Mouse (Mus musculus) neural tube, embryonic 11.5 days (tissue): ENCODE measurements around the gene Gm20696. TPM values are rescaled to one million over a fixed set of nuclear protein-coding genes. Genes with fewer than 3 reads are reported as not detected.

Experiments
- ATAC-seq: fragments of 200-750 bp; cut with Nextera tagmentation; 2 replicates; pipeline ENCODE4 v1.8.0; 2017; ENCODE audit warnings: moderate number of reproducible peaks, mild to moderate bottlenecking, moderate TSS enrichment, moderate library complexity; ENCODE audit not compliant: insufficient read depth, low FRiP score, low TSS enrichment
- DNase-seq: peaks from one replicate; pipeline ENCODE4 v3.0.0-alpha.2; 2015; ENCODE audit warnings: low spot score
- H3K27ac ChIP-seq: fragments of 300-500 bp; sonication (generic); 2 replicates; pipeline ENCODE4 v1.5.1; 2014; ENCODE audit warnings: low read depth, mild to moderate bottlenecking, low read length
- H3K27me3 ChIP-seq: fragments of 300-500 bp; sonication (generic); 2 replicates; pipeline ENCODE4 v1.6.1; 2014; ENCODE audit warnings: mild to moderate bottlenecking, low read length, mixed read lengths; ENCODE audit not compliant: control insufficient read depth, insufficient read depth
- H3K36me3 ChIP-seq: fragments of 300-500 bp; sonication (generic); 2 replicates; pipeline ENCODE4 v1.6.1; 2014; ENCODE audit warnings: mild to moderate bottlenecking, low read length, moderate library complexity, mixed read lengths; ENCODE audit not compliant: control insufficient read depth, insufficient read depth
- H3K4me1 ChIP-seq: fragments of 300-500 bp; sonication (generic); 2 replicates; pipeline ENCODE4 v1.6.1; 2014; ENCODE audit warnings: low read length, mixed read lengths; ENCODE audit not compliant: control insufficient read depth, insufficient read depth
- H3K4me2 ChIP-seq: fragments of 300-500 bp; sonication (generic); 2 replicates; pipeline ENCODE4 v1.6.1; 2014; ENCODE audit warnings: low read depth, mild to moderate bottlenecking, moderate library complexity
- H3K4me3 ChIP-seq: fragments of 300-500 bp; sonication (generic); 2 replicates; pipeline ENCODE4 v1.5.1; 2014; ENCODE audit warnings: low read depth, low read length
- H3K9ac ChIP-seq: fragments of 300-500 bp; sonication (generic); 2 replicates; pipeline ENCODE4 v1.6.1; 2014; ENCODE audit warnings: mild to moderate bottlenecking, low read length
- H3K9me3 ChIP-seq: fragments of 300-500 bp; sonication (generic); 2 replicates; pipeline ENCODE4 v1.6.1; 2016; ENCODE audit warnings: low read length; ENCODE audit not compliant: control insufficient read depth
- WGBS: fragments of 180-500 bp; shearing (Covaris S2); extraction: QIAGEN DNeasy Blood & Tissue Kit; methylation state at CpG from one replicate; pipeline ENCODE4 v1.1.7; 2014; 5-methylcytosine and 5-hydroxymethylcytosine counted together
- polyA plus RNA-seq: library from polyadenylated mRNA; unstranded; fragments of >200 nt; fragmentation: Nextera tagmentation; extraction: Ambion mirVana; gene quantifications from 2 replicates; pipeline ENCODE4 v1.2.1, GENCODE M21; 2014

Gm20696 gene
- polyA plus RNA-seq, 1 experiment from 2014 or later, result 2.5 TPM

GRCm38 (mm10) chr6:99527457-99528105 lies 139.0 kb downstream of the Gm20696 start:
- Histone ChIP-seq H3K4me1 (no peaks in the 10 kb centered on the region), H3K9me3 (peaks cover 3% of the 10 kb centered on the region; the same call in 1 of the 2 replicates), H3K36me3 (no peaks in the 10 kb centered on the region), H3K9ac (no peak overlapping the region), H3K4me2 (no peak overlapping the region), H3K4me3 (no peak overlapping the region), H3K27me3 (no peaks in the 10 kb centered on the region), H3K27ac (no peak overlapping the region)
- DNase-seq, result no peak
- WGBS, result 90% methylated on average over 6 of the region's 6 CpGs
- ATAC-seq, result no peak

- Histone ChIP-seq H3K27me3 (no peaks in the 10 kb centered on the region), H3K9me3 (peaks cover 3% of the 10 kb centered on the region; the same call in 1 of the 2 replicates), H3K36me3 (no peaks in the 10 kb centered on the region), H3K4me3 (no peak overlapping the region), H3K4me1 (no peaks in the 10 kb centered on the region), H3K27ac (no peak overlapping the region), H3K4me2 (no peak overlapping the region), H3K9ac (no peak overlapping the region)
- ATAC-seq (no peak), DNase-seq (peak; percentile 49)
- 60% methylated on average over 8 of the region's 8 CpGs for WGBS
These were observed 141.2 kb downstream of the Gm20696 start for GRCm38 (mm10) chr6:99525351-99525750.

GRCm38 (mm10) chr6:99523679-99524370 lies 142.8 kb downstream of the Gm20696 start:
- ATAC-seq (no peak), DNase-seq (no peak)
- Histone ChIP-seq H3K4me2 (peak overlapping the region; percentile 91), H3K9ac (peak overlapping the region; percentile 97), H3K27ac (peak overlapping the region; percentile 99), H3K27me3 (no peaks in the 10 kb centered on the region), H3K9me3 (peaks cover 3% of the 10 kb centered on the region; the same call in 1 of the 2 replicates), H3K4me3 (peak overlapping the region; percentile 84), H3K4me1 (no peaks in the 10 kb centered on the region), H3K36me3 (no peaks in the 10 kb centered on the region)
- WGBS, result 33% methylated on average over 10 of the region's 10 CpGs

- Histone ChIP-seq H3K9ac (peak overlapping the region; percentile 97), H3K4me2 (peak overlapping the region; percentile 91), H3K9me3 (peaks cover 3% of the 10 kb centered on the region; the same call in 1 of the 2 replicates), H3K27ac (peak overlapping the region; percentile 99), H3K36me3 (no peaks in the 10 kb centered on the region), H3K27me3 (no peaks in the 10 kb centered on the region), H3K4me1 (no peaks in the 10 kb centered on the region), H3K4me3 (peak overlapping the region; percentile 84)
- 0% methylated on average over 22 of the region's 22 CpGs for WGBS
- ATAC-seq, result peak; percentile 51
- DNase-seq, result peak; percentile 84
These were observed 143.4 kb downstream of the Gm20696 start for GRCm38 (mm10) chr6:99523109-99523632.

- H3K36me3 ChIP-seq, result no peaks in the 10 kb centered on the region
- H3K9ac ChIP-seq, result peak within 1 kb of the TSS; percentile 97
- H3K9me3 ChIP-seq, result peaks cover 3% of the 10 kb centered on the region; the same call in 1 of the 2 replicates
- no peaks in the 10 kb centered on the region for H3K4me1 ChIP-seq
- peak within 1 kb of the TSS; percentile 84 for H3K4me3 ChIP-seq
- peak within 1 kb of the TSS; percentile 99 for H3K27ac ChIP-seq
- no peaks in the 10 kb centered on the region for H3K27me3 ChIP-seq
- ATAC-seq (peak; percentile 17), DNase-seq (peak; percentile 84)
- under 1% methylated on average over 71 of the region's 72 CpGs for WGBS
- peak within 1 kb of the TSS; percentile 91 for H3K4me2 ChIP-seq
These were observed 144.1 kb downstream of the Gm20696 start, which contains the start of gene Foxp1 for GRCm38 (mm10) chr6:99522359-99523108. Foxp1 (minus strand) TSS chr6:99522721.

GRCm38 (mm10) chr6:99521641-99522358 lies 144.8 kb downstream of the Gm20696 start:
- ATAC-seq, result peak; percentile 28

GRCm38 (mm10) chr6:99521038-99521640 lies 145.5 kb downstream of the Gm20696 start:
- Histone ChIP-seq H3K27ac (peak overlapping the region; percentile 99), H3K9ac (peak overlapping the region; percentile 97), H3K4me1 (no peaks in the 10 kb centered on the region), H3K4me3 (peak overlapping the region; percentile 84), H3K4me2 (peak overlapping the region; percentile 91), H3K9me3 (no peaks in the 10 kb centered on the region), H3K27me3 (no peaks in the 10 kb centered on the region), H3K36me3 (no peaks in the 10 kb centered on the region)
- WGBS, result under 1% methylated on average over 54 of the region's 54 CpGs
- DNase-seq, result peak; percentile 77
- peak; percentile 59 for ATAC-seq

More at GRCm38 (mm10) chr6:99521641-99522358, 144.8 kb downstream of the Gm20696 start:
- no peaks in the 10 kb centered on the region for H3K9me3 ChIP-seq
- no peaks in the 10 kb centered on the region for H3K36me3 ChIP-seq
- peak; percentile 68 for DNase-seq
- H3K27ac ChIP-seq, result peak overlapping the region; percentile 99
- H3K9ac ChIP-seq, result peak overlapping the region; percentile 97
- no peaks in the 10 kb centered on the region for H3K27me3 ChIP-seq
- H3K4me1 ChIP-seq, result no peaks in the 10 kb centered on the region
- WGBS, result under 1% methylated on average over 61 of the region's 64 CpGs
- peak overlapping the region; percentile 84 for H3K4me3 ChIP-seq
- H3K4me2 ChIP-seq, result peak overlapping the region; percentile 91
